Mouse (Mus musculus) forebrain, postnatal 0 days (tissue): ENCODE data around the gene Micu1. TPM values are rescaled to one million over a fixed set of nuclear protein-coding genes. Genes with fewer than 3 reads are reported as not detected.
A peak's percentile ranks its signal among the peaks of the same experiment; 100 is the strongest.

Experiments
- ATAC-seq: fragments of 200-750 bp; cut with Nextera tagmentation; 2 replicates; pipeline ENCODE4 v1.8.0; 2017; ENCODE audit warnings: mild to moderate bottlenecking, moderate library complexity
- DNase-seq: peaks from one replicate; pipeline ENCODE4 v3.0.0-alpha.2; 2015
- H3K27ac ChIP-seq: fragments of 300-500 bp; sonication (generic); 2 replicates; pipeline ENCODE4 v1.5.1; 2014; ENCODE audit warnings: low read depth, mild to moderate bottlenecking, antibody characterized with exemption, low read length, moderate library complexity, mixed read lengths
- H3K27me3 ChIP-seq: fragments of 300-500 bp; sonication (generic); 2 replicates; pipeline ENCODE4 v1.6.1; 2014; ENCODE audit warnings: mild to moderate bottlenecking, low read length, mixed read lengths; ENCODE audit not compliant: insufficient read depth
- H3K36me3 ChIP-seq: fragments of 300-500 bp; sonication (generic); 2 replicates; pipeline ENCODE4 v1.6.1; 2014; ENCODE audit warnings: mild to moderate bottlenecking, moderate library complexity; ENCODE audit not compliant: insufficient read depth
- H3K4me1 ChIP-seq: fragments of 300-500 bp; sonication (generic); 2 replicates; pipeline ENCODE4 v1.6.1; 2014; ENCODE audit warnings: antibody characterized with exemption; ENCODE audit not compliant: insufficient read depth
- H3K4me2 ChIP-seq: fragments of 300-500 bp; sonication (generic); 2 replicates; pipeline ENCODE4 v1.6.1; 2014; ENCODE audit warnings: low read depth, mild to moderate bottlenecking, moderate library complexity
- H3K4me3 ChIP-seq: fragments of 300-500 bp; sonication (generic); 2 replicates; pipeline ENCODE4 v1.5.1; 2014; ENCODE audit warnings: low read depth, low read length, mixed read lengths
- H3K9ac ChIP-seq: fragments of 300-500 bp; sonication (generic); 2 replicates; pipeline ENCODE4 v1.6.1; 2014; ENCODE audit warnings: mild to moderate bottlenecking
- H3K9me3 ChIP-seq: fragments of 300-500 bp; sonication (generic); 2 replicates; pipeline ENCODE4 v1.6.1; 2016; ENCODE audit warnings: low read length
- CTCF ChIP-seq: sonication (generic); IDR thresholded peaks from 2 replicates; pipeline ENCODE4 v1.5.1; 2016; ENCODE audit warnings: antibody characterized with exemption, control low read depth, low read depth
- WGBS: fragments of 180-500 bp; shearing (Covaris S2); extraction: QIAGEN DNeasy Blood & Tissue Kit; methylation state at CpG from one replicate; pipeline ENCODE4 v1.1.7; 2014; 5-methylcytosine and 5-hydroxymethylcytosine counted together
- polyA plus RNA-seq: library from polyadenylated mRNA; unstranded; fragments of >200 nt; fragmentation: Nextera tagmentation; extraction: Ambion mirVana; gene quantifications from 2 replicates; pipeline ENCODE4 v1.2.1, GENCODE M21; 2015
- total RNA-seq: library from RNA; depleted of rRNA; stranded (reverse); fragments of >200 nt; gene quantifications from 2 replicates; pipeline ENCODE4 v1.2.3, GENCODE M21; 2014

The Micu1 gene
- total and polyA plus RNA-seq, 2 experiments from 2014 or later = 69.6 to 72.0 TPM

GRCm38 (mm10) chr10:59786289-59786688 is 84.0 kb downstream of the Micu1 start:
- no peaks in the 10 kb centered on the region for H3K27me3 ChIP-seq
- no peaks in the 10 kb centered on the region; the same call in 1 of the 2 replicates for H3K4me1 ChIP-seq
- no peaks in the 10 kb centered on the region for H3K9me3 ChIP-seq
- H3K4me2 ChIP-seq = no peak overlapping the region
- 24% methylated on average over 5 of the region's 5 CpGs for WGBS
- H3K36me3 ChIP-seq = peaks cover 10% of the 10 kb centered on the region; the same call in 1 of the 2 replicates
- peak; percentile 66 for ATAC-seq
- H3K9ac ChIP-seq = no peak overlapping the region
- no peak overlapping the region for H3K4me3 ChIP-seq
- no peak for TF ChIP-seq CTCF
- no peak overlapping the region for H3K27ac ChIP-seq
- peak; percentile 59 for DNase-seq

- peak; percentile 27; the same call in 1 of the 2 replicates for TF ChIP-seq CTCF
- DNase-seq (no peak), ATAC-seq (no peak)
- no peaks in the 10 kb centered on the region; the same call in 1 of the 2 replicates for H3K4me1 ChIP-seq
- no peak overlapping the region for H3K9ac ChIP-seq
- 79% methylated on average over 11 of the region's 11 CpGs for WGBS
- no peak overlapping the region for H3K4me2 ChIP-seq
- no peak overlapping the region for H3K4me3 ChIP-seq
- H3K27me3 ChIP-seq = no peaks in the 10 kb centered on the region
- no peak overlapping the region for H3K27ac ChIP-seq
- no peaks in the 10 kb centered on the region for H3K9me3 ChIP-seq
- H3K36me3 ChIP-seq = peaks cover 10% of the 10 kb centered on the region; the same call in 1 of the 2 replicates
Measured at GRCm38 (mm10) chr10:59787140-59787800, 85.0 kb downstream of the Micu1 start.

GRCm38 (mm10) chr10:59787870-59788269 is 85.6 kb downstream of the Micu1 start:
- no peak overlapping the region for H3K4me3 ChIP-seq
- no peak for ATAC-seq

GRCm38 (mm10) chr10:59790291-59790929 is 88.1 kb downstream of the Micu1 start:
- Histone ChIP-seq H3K4me2 (no peak overlapping the region), H3K27me3 (no peaks in the 10 kb centered on the region), H3K4me1 (no peaks in the 10 kb centered on the region; the same call in 1 of the 2 replicates), H3K4me3 (no peak overlapping the region), H3K9me3 (no peaks in the 10 kb centered on the region), H3K9ac (no peak overlapping the region), H3K27ac (no peak overlapping the region), H3K36me3 (peaks cover 10% of the 10 kb centered on the region; the same call in 1 of the 2 replicates)
- WGBS = 89% methylated on average over 11 of the region's 11 CpGs
- DNase-seq (no peak), ATAC-seq (no peak)
- no peak for TF ChIP-seq CTCF

More at GRCm38 (mm10) chr10:59787870-59788269, 85.6 kb downstream of the Micu1 start:
- TF ChIP-seq CTCF = no peak
- H3K4me2 ChIP-seq = no peak overlapping the region
- H3K36me3 ChIP-seq = peaks cover 10% of the 10 kb centered on the region; the same call in 1 of the 2 replicates
- no peaks in the 10 kb centered on the region for H3K9me3 ChIP-seq
- no peaks in the 10 kb centered on the region; the same call in 1 of the 2 replicates for H3K4me1 ChIP-seq
- H3K27me3 ChIP-seq = no peaks in the 10 kb centered on the region
- 77% methylated on average over 8 of the region's 8 CpGs for WGBS
- no peak overlapping the region for H3K9ac ChIP-seq
- no peak for DNase-seq
- no peak overlapping the region for H3K27ac ChIP-seq

- H3K4me1 ChIP-seq = no peaks in the 10 kb centered on the region; the same call in 1 of the 2 replicates
- H3K9ac ChIP-seq = no peak overlapping the region
- no peaks in the 10 kb centered on the region for H3K27me3 ChIP-seq
- peaks cover 10% of the 10 kb centered on the region; the same call in 1 of the 2 replicates for H3K36me3 ChIP-seq
- DNase-seq (no peak), ATAC-seq (no peak)
- H3K27ac ChIP-seq = no peak overlapping the region
- no peaks in the 10 kb centered on the region for H3K9me3 ChIP-seq
- H3K4me2 ChIP-seq = no peak overlapping the region
- H3K4me3 ChIP-seq = no peak overlapping the region
- 67% methylated on average over 5 of the region's 5 CpGs for WGBS
- TF ChIP-seq CTCF = no peak
Measured at GRCm38 (mm10) chr10:59791896-59792295, 89.6 kb downstream of the Micu1 start.

GRCm38 (mm10) chr10:59792575-59793176 is 90.4 kb downstream of the Micu1 start:
- Histone ChIP-seq H3K27me3 (no peaks in the 10 kb centered on the region), H3K4me3 (no peak overlapping the region), H3K4me2 (no peak overlapping the region), H3K36me3 (peaks cover 10% of the 10 kb centered on the region; the same call in 1 of the 2 replicates), H3K9ac (no peak overlapping the region), H3K4me1 (no peaks in the 10 kb centered on the region), H3K9me3 (no peaks in the 10 kb centered on the region), H3K27ac (no peak overlapping the region)
- DNase-seq = no peak
- peak; percentile 69; the same call in 1 of the 2 replicates for ATAC-seq
- 81% methylated on average over 9 of the region's 9 CpGs for WGBS
- no peak for TF ChIP-seq CTCF
